Mouse (Mus musculus) spleen, adult 2 months (tissue): Measurements from ENCODE around the gene Gm20458. TPM values are rescaled to one million over a fixed set of nuclear protein-coding genes. Genes with fewer than 3 reads are reported as not detected.
A peak's percentile ranks its signal among the peaks of the same experiment; 100 is the strongest.

Experiments used
- DNase-seq, 2 experiments: peaks; one replicate each; pipeline versions ENCODE4 v3.0.0 to v3.0.0-alpha.2; 2012 to 2021; ENCODE audit warnings: low spot score in 2 of 2, low read depth in 1 of 2
- H3K27ac ChIP-seq: fragments of 200-500 bp; 2 replicates; pipeline ENCODE4 v1.5.1; 2012; ENCODE audit warnings: low read length, inconsistent platforms; ENCODE audit not compliant: insufficient read depth
- H3K27me3 ChIP-seq: fragments of 200-500 bp; 2 replicates; pipeline ENCODE4 v1.6.1; 2012; ENCODE audit warnings: mild to moderate bottlenecking, moderate library complexity, low read length, inconsistent platforms; ENCODE audit not compliant: control insufficient read depth, insufficient read depth
- H3K36me3 ChIP-seq: fragments of 200-500 bp; 2 replicates; pipeline ENCODE4 v1.6.1; 2012; ENCODE audit warnings: mild to moderate bottlenecking, low read length, inconsistent platforms; ENCODE audit not compliant: control insufficient read depth, insufficient read depth
- H3K4me1 ChIP-seq: fragments of 200-500 bp; 2 replicates; pipeline ENCODE4 v1.6.1; 2011; ENCODE audit warnings: inconsistent platforms; ENCODE audit not compliant: control insufficient read depth, insufficient read depth, insufficient read length
- H3K4me3 ChIP-seq: fragments of 200-500 bp; 2 replicates; pipeline ENCODE4 v1.5.1; 2011; ENCODE audit warnings: mild to moderate bottlenecking, inconsistent platforms; ENCODE audit not compliant: insufficient read depth, insufficient read length; ENCODE audit errors: extremely low read depth
- CTCF ChIP-seq: fragments of 200-500 bp; IDR thresholded peaks from 2 replicates; pipeline ENCODE4 v1.5.1; 2011; ENCODE audit warnings: mild to moderate bottlenecking, inconsistent platforms; ENCODE audit not compliant: insufficient read depth, insufficient read length, insufficient replicate concordance; ENCODE audit errors: extremely low read depth
- POLR2A ChIP-seq: fragments of 200-500 bp; IDR thresholded peaks from 2 replicates; pipeline ENCODE4 v1.6.1; 2011; ENCODE audit warnings: low read depth, low read length, inconsistent platforms
- WGBS: fragments of 180-500 bp; shearing (Covaris S2); methylation state at CpG from one replicate; pipeline ENCODE4 v1.1.7; 2018; 5-methylcytosine and 5-hydroxymethylcytosine counted together
- polyA plus RNA-seq: library from polyadenylated mRNA; depleted of rRNA; stranded (reverse); fragments of >200 nt; gene quantifications from 2 replicates; pipeline ENCODE4 v1.2.3, GENCODE M21; 2012; rRNA removed

Gm20458 gene
- polyA plus RNA-seq: 16.4 and 17.2 TPM in 2 replicates

DNA sequence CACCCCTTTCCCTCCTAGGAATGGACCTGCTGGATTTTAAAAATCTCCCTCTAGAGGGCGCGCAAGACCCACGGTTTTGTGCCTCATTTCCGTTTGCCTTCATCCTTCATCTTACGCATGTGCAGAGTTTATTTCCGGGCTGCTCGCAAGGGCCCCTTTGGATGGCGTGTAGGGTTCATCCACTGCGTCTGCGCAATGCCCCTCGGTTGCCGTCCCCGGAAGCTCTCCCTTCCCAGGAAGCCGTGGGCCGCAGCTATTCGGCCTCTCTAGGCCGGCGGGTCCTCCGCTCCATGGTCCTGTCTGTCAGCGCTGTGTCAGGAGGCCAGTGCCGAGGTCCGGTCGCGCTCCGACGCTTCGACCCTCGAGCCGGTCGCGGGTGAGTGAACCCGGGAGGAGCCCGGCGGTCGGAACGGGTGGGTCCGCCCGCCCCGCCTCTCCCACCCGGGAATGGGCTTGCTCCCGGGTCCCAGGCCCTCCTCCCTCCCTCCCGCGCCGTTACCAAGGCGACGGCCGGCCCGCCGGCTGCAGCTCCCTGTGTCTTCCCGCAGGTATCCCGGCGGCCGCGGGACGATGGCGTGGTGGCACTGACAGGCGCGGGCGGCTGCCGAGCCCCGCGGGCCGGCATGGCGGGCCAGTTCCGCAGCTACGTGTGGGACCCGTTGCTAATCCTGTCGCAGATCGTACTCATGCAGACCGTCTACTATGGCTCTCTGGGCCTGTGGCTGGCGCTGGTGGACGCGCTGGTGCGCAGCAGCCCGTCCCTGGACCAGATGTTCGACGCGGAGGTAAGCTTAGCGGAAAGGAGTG, at the start of gene Gm20458:
Gene Gm20458 (plus strand): TSS at position 223 of the 807 bp plus-strand sequence.
- peaks cover 21% of the 10 kb centered on the region for H3K36me3 ChIP-seq
- no peaks in the 10 kb centered on the region for H3K27me3 ChIP-seq
- peak within 1 kb of the TSS; percentile 62 for H3K27ac ChIP-seq
- peak within 1 kb of the TSS; percentile 73 for H3K4me3 ChIP-seq
- peaks cover 15% of the 10 kb centered on the region; the same call in 1 of the 2 replicates for H3K4me1 ChIP-seq
- DNase-seq: peak; percentile 94
- TF ChIP-seq POLR2A (peak; percentile 39; the same call in 1 of the 2 replicates), CTCF (peak; percentile 57; the same call in 1 of the 2 replicates)
- under 1% methylated on average over 73 of the region's 79 CpGs for WGBS

GRCm38 (mm10) chr2:164414167-164414566, 46.6 kb upstream of the Gm20458 start:
- 45% methylated on average over 28 of the region's 28 CpGs for WGBS
- TF ChIP-seq POLR2A (no peak), CTCF (no peak)
- H3K4me1 ChIP-seq: peaks cover 17% of the 10 kb centered on the region

DNA sequence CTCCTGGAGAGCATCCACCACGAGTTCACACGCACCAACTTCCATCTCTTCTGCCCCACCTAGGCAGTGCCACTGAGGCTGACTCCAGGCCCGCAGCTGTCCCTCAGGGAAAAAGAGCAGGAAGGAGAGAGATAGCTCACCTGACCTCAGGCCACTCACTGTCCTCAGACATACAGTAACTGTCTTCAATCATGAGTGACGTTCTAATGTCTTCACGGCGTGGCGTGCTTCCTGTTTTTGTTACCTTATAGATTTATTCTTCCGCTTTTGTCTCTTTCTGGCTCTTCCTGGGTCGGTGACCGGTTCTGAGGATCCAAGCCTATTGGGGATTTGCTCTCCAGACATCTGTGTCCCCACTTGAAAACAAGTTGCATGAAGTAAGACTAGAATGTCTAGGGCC, 46.2 kb upstream of the Gm20458 start:
- Histone ChIP-seq H3K27me3 (no peaks in the 10 kb centered on the region), H3K27ac (peak overlapping the region; percentile 59), H3K4me1 (peaks cover 17% of the 10 kb centered on the region), H3K36me3 (no peaks in the 10 kb centered on the region), H3K4me3 (peak overlapping the region; percentile 43; the same call in 1 of the 2 replicates)
- peak in 1 of 2 experiments; percentile 39 for DNase-seq
- WGBS: 49% methylated on average over 10 of the region's 10 CpGs
- TF ChIP-seq POLR2A (no peak), CTCF (no peak)

More at GRCm38 (mm10) chr2:164414167-164414566, 46.6 kb upstream of the Gm20458 start:
- no peak for DNase-seq
- Histone ChIP-seq H3K27ac (peak overlapping the region; percentile 59), H3K36me3 (no peaks in the 10 kb centered on the region), H3K27me3 (no peaks in the 10 kb centered on the region), H3K4me3 (peak overlapping the region; percentile 43; the same call in 1 of the 2 replicates)

GRCm38 (mm10) chr2:164417198-164417597, 43.6 kb upstream of the Gm20458 start:
- 2% methylated on average over 2 of the region's 2 CpGs for WGBS
- H3K4me1 ChIP-seq: peaks cover 26% of the 10 kb centered on the region
- no peaks in the 10 kb centered on the region for H3K36me3 ChIP-seq
- no peak overlapping the region for H3K4me3 ChIP-seq
- no peaks in the 10 kb centered on the region for H3K27me3 ChIP-seq
- H3K27ac ChIP-seq: no peak overlapping the region
- TF ChIP-seq POLR2A: no peak
- peak; percentile 39; the same call in 1 of the 2 replicates for TF ChIP-seq CTCF
- DNase-seq: no peak

DNA sequence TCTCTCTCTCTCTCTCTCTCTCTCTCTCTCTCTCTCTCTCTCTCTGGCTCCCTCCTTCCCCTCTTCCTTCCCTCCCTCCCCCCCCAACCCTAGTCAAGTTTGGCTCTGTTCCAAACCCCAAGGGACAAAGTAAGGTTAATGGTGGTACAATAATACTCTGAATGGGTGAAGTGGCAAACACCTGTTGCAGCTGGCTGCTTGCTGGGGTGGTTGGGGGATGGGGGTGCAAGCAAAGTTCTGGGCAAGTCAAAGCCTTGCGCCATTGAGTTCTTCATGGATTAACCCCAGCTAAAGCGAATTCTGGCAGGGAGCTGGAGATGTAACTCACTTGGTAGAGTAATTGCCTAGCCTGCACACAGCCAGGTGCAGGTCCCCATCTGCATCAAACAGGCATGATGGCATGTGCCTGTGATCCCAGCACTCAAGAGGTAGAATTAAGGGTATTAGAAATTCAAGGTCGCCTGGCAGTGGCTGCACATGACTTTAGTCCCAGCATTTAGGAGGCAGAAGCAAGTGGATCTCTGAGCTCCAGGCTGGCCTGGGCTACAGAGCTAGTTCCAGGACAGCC, 42.4 kb upstream of the Gm20458 start:
- no peak for DNase-seq
- TF ChIP-seq POLR2A: no peak
- no peak for TF ChIP-seq CTCF
- Histone ChIP-seq H3K27ac (peak overlapping the region; percentile 2; the same call in 1 of the 2 replicates), H3K36me3 (no peaks in the 10 kb centered on the region), H3K27me3 (no peaks in the 10 kb centered on the region), H3K4me3 (no peak overlapping the region), H3K4me1 (peaks cover 30% of the 10 kb centered on the region)
- WGBS: 20% methylated on average over 3 of the region's 3 CpGs

DNA sequence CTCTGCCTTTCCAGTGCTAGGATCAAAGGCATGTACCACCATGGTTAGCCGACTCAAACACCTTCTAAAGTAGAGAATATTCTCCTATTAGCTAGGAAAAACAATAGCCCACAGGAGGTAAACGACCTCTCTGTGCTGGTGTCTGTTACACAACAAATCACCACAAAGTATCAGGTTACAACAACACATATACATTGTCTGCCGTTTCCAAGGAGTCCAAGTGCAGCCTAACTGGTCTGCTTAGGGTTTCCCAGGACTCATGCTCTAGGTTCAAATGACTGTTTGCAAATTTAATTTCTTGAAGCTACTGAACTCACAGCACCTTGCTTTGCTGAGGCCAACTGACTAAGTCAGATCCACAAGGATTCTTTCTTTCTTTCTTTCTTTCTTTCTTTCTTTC, 41.3 kb upstream of the Gm20458 start:
- peaks cover 2% of the 10 kb centered on the region; the same call in 1 of the 2 replicates for H3K36me3 ChIP-seq
- no peak overlapping the region for H3K4me3 ChIP-seq
- peaks cover 30% of the 10 kb centered on the region; the same call in 1 of the 2 replicates for H3K4me1 ChIP-seq
- no peaks in the 10 kb centered on the region for H3K27me3 ChIP-seq
- no peak overlapping the region for H3K27ac ChIP-seq
- TF ChIP-seq CTCF: no peak
- no peak for DNase-seq
- 50% methylated on average over 3 of the region's 3 CpGs for WGBS
